Mouse (Mus musculus) erythroblast, embryonic 14.5 days (primary cell): ENCODE measurements around the gene Gm6899. TPM values are rescaled to one million over a fixed set of nuclear protein-coding genes. Genes with fewer than 3 reads are reported as not detected.

Experiments
- H3K27me3 ChIP-seq: 2 replicates; pipeline ENCODE4 v1.6.1; 2012; ENCODE audit warnings: inconsistent platforms; ENCODE audit not compliant: control insufficient read depth
- H3K36me3 ChIP-seq: 2 replicates; pipeline ENCODE4 v1.6.1; 2012; ENCODE audit warnings: mild to moderate bottlenecking, inconsistent platforms; ENCODE audit not compliant: control insufficient read depth
- H3K4me1 ChIP-seq: 2 replicates; pipeline ENCODE4 v1.6.1; 2012; ENCODE audit warnings: inconsistent platforms; ENCODE audit not compliant: control insufficient read depth
- H3K4me3 ChIP-seq: replicated peaks from 2 replicates; pipeline ENCODE3; 2012; ENCODE audit warnings: moderate library complexity, mild to moderate bottlenecking, inconsistent platforms
- H3K9me3 ChIP-seq: 2 replicates; pipeline ENCODE4 v1.6.1; 2012; ENCODE audit warnings: low read length, inconsistent platforms, mixed read lengths; ENCODE audit not compliant: control insufficient read depth
- GATA1 ChIP-seq: IDR thresholded peaks from 2 replicates; pipeline ENCODE4 v1.6.1; 2012; ENCODE audit warnings: low read length, inconsistent platforms, mixed read lengths
- TAL1 ChIP-seq: IDR thresholded peaks from 3 replicates; pipeline ENCODE4 v1.6.1; 2012; ENCODE audit warnings: low read length, inconsistent platforms, mixed read lengths
- polyA plus RNA-seq: library from polyadenylated mRNA; stranded (reverse); fragments of >175 nt; gene quantifications from 2 replicates; pipeline ENCODE4 v1.2.3, GENCODE M21; 2012

The Gm6899 gene
- not detected in 2 replicates for polyA plus RNA-seq

DNA sequence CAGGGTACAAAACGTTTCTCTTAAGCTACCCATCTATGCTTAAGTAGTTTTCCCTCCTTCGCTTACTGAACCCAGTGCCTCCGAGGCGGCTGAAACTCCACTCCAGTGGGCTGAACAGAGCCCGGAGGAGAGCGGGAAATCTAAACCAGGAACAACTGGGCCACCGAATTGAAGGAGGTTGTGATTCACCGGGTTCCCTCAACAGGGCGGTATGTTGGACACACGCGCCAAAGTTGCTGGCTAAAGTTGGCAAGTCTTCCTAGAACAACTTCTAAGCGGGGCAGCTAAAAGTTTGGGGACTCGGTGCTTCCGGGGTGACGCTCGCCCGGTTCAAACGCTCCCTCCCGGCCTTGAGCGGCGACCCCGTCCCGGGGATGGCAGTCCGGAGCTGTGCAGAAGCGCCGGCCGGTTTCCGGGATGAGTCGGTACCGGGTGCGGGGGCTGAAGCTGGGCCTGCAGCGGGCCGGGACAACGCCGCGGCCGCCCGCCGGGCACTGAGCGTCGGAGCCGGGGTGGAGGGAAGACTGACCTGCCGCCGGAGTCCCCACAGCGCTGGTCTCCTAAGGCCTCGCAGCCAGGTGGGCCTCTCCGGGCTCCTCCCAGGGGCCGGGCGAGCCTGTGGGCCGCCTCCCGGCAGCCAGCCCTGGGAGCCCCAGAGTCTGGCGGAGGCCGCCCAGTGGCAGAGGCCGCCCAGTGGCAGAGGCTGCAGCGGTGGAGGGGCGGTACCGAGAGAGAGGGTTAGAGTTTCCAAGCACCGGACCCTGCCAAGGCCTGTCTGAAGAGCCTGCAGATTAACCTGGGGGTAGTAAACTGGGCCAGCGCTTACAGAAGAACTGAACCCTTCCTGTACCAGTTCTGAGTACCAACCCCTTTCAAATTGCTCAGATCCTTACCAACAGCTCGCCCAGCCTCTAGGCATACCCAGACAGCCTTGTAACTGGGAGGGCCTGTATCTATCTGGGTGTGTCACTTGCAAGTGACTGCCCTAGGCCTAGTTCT is at the start of gene Gm6899, which contains the start of gene Vrk2:
TSS of gene Gm6899 (plus strand) at position 181 of the 999 bp plus-strand sequence.
TSS of gene Vrk2 (minus strand) at position 939 of the 999 bp plus-strand sequence.
- Histone ChIP-seq H3K36me3 (peaks cover 45% of the 10 kb centered on the region), H3K4me3 (peak within 1 kb of the TSS; percentile 98), H3K9me3 (no peaks in the 10 kb centered on the region), H3K27me3 (no peaks in the 10 kb centered on the region), H3K4me1 (peaks cover 53% of the 10 kb centered on the region)
- no peak for TF ChIP-seq GATA1
- TF ChIP-seq TAL1 = no peak

- H3K4me3 ChIP-seq = no peak overlapping the region
- peaks cover 62% of the 10 kb centered on the region for H3K36me3 ChIP-seq
- H3K27me3 ChIP-seq = no peaks in the 10 kb centered on the region
- peaks cover 11% of the 10 kb centered on the region for H3K4me1 ChIP-seq
- TF ChIP-seq TAL1 (no peak), GATA1 (no peak)
- no peaks in the 10 kb centered on the region for H3K9me3 ChIP-seq
Observed at GRCm38 (mm10) chr11:26551551-26551950, 41.5 kb upstream of the Gm6899 start.

DNA sequence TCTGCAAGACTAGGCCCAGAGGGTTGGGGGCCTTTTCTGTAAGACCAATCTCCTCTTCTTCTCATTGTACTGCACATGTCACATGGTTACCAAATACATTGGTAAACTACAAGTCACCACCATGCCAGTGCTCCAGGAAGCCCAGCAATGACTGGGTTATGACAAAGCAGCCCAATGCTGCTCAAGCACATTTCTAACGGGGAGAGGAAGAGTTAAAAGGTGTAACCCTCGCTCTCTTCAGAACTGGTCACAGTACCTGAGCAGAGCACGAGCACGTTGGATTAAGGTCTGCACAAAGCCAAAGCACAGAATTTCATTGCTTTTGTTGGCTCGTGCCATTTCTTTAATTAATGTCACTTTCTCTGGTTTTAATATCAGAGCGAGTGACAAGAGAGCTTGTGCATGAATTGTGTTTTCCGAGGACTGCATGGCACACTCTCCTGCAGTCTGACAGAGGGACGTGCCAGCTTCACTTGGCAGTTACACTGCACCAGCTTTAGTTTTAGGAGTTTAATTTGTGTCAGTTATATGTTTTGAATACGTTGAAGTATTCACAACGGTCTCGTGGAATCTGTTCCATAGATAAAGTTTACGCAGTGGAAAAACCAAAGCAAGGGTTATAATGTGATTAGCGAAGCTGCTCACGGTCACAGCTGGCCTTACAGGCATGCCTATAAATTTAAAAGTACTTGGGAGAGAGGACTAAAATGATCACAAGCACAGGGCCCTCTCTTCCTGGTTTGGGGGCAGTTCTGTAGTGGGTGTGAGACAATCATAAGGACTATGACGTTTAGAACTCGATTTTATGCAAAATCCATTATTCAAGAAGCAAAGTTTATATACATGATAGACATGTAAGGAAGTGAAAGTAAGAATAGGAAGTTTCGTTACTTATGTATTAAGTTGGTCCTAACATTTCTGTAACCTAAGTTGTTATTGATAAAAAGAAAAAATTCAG is 7.4 kb upstream of the Gm6899 start:
- H3K36me3 ChIP-seq = peaks cover 100% of the 10 kb centered on the region
- H3K4me1 ChIP-seq = peaks cover 13% of the 10 kb centered on the region
- no peaks in the 10 kb centered on the region for H3K9me3 ChIP-seq
- H3K4me3 ChIP-seq = no peak overlapping the region
- no peaks in the 10 kb centered on the region for H3K27me3 ChIP-seq
- TF ChIP-seq TAL1 (no peak), GATA1 (no peak)

DNA sequence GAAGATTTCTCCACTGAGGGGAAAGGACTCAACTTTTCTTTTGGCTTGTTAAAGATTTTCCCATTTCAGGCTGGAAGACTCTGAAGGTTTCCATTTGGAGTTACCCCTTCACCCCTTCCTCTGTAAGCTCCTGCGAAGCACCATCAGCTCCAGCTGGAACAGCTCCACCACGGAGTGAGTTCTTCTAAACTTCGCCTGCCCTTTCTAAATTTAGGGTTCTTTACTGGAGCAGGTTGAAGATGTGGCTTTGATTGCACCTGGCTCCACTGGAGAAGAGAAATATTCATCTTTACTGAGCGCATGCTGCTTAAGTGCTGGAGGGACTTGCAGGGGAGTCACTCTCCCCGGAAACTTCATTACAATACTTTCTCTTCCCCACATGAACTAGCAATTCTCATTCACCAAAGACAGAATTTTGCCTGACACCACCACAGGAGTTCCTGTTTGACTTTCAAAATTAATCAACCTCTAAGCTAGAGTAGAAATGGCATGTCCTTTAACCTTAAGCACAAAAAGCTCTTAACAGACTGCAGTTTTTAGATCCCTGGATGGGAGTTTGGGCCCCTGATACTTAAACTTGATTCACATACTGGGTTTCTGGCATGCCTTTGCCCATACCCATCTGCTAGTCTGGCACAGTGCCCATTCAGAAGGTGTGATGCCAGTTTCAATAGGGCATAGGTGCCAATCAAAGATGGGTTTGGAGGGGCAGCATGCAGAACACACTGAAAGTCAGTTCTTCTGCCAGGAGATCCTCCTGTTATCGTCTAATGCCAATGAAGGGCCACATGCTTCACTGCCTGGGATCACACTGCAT is 6.5 kb upstream of the Gm6899 start:
- H3K4me3 ChIP-seq = no peak overlapping the region
- peaks cover 100% of the 10 kb centered on the region for H3K36me3 ChIP-seq

DNA sequence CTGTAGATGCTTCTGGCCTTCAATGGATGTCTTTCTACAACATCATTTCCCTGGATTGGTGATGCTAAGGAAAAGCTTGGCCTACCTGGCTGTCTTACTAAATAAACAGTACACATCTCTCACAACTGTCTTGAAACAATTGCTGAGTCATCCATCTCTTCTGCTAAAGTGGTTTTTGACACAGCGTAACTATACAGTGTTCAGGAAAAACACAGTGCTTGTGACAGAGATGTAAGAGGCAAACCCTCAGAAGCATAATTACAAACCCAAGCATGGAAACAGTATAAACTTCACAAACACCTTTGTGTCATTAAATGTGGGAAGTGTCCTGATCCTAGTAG is 5.9 kb upstream of the Gm6899 start:
- Histone ChIP-seq H3K27me3 (no peaks in the 10 kb centered on the region), H3K4me1 (peaks cover 19% of the 10 kb centered on the region), H3K9me3 (no peaks in the 10 kb centered on the region), H3K4me3 (no peak overlapping the region), H3K36me3 (peaks cover 95% of the 10 kb centered on the region)
- TF ChIP-seq GATA1 (no peak), TAL1 (no peak)

More for the DNA sequence above, 6.5 kb upstream of the Gm6899 start:
- H3K27me3 ChIP-seq = no peaks in the 10 kb centered on the region
- no peaks in the 10 kb centered on the region for H3K9me3 ChIP-seq
- no peak for TF ChIP-seq TAL1
- no peak for TF ChIP-seq GATA1
- H3K4me1 ChIP-seq = peaks cover 19% of the 10 kb centered on the region

GRCm38 (mm10) chr11:26592395-26593053 is 517 bp upstream of the Gm6899 start:
- TF ChIP-seq TAL1 (no peak), GATA1 (no peak)

GRCm38 (mm10) chr11:26594487-26594886 is 1.4 kb downstream of the Gm6899 start:
- Histone ChIP-seq H3K9me3 (no peaks in the 10 kb centered on the region), H3K4me3 (peak overlapping the region; percentile 98), H3K27me3 (no peaks in the 10 kb centered on the region), H3K4me1 (peaks cover 62% of the 10 kb centered on the region), H3K36me3 (peaks cover 34% of the 10 kb centered on the region)
- no peak; the same call in 2 of the 3 replicates for TF ChIP-seq TAL1
- TF ChIP-seq GATA1 = peak; percentile 50; the same call in 1 of the 2 replicates

More at GRCm38 (mm10) chr11:26592395-26593053, 517 bp upstream of the Gm6899 start:
- no peaks in the 10 kb centered on the region for H3K27me3 ChIP-seq
- H3K9me3 ChIP-seq = no peaks in the 10 kb centered on the region
- peaks cover 44% of the 10 kb centered on the region for H3K4me1 ChIP-seq
- peaks cover 54% of the 10 kb centered on the region for H3K36me3 ChIP-seq
- peak overlapping the region; percentile 98 for H3K4me3 ChIP-seq

GRCm38 (mm10) chr11:26596186-26596585 is 3.1 kb downstream of the Gm6899 start:
- Histone ChIP-seq H3K4me1 (peaks cover 70% of the 10 kb centered on the region), H3K9me3 (no peaks in the 10 kb centered on the region), H3K36me3 (peaks cover 17% of the 10 kb centered on the region)

More at GRCm38 (mm10) chr11:26596186-26596585, 3.1 kb downstream of the Gm6899 start:
- no peak overlapping the region for H3K4me3 ChIP-seq
- TF ChIP-seq TAL1 (no peak), GATA1 (no peak)
- no peaks in the 10 kb centered on the region for H3K27me3 ChIP-seq
